Mouse (Mus musculus) urinary bladder, adult 18-20 months (tissue): Measurements from ENCODE around the gene Gm14525.
"Not testable (repeated sequence)": the region's sequence is repeated elsewhere in the genome, so short reads cannot be mapped to it uniquely, and the experiment has no call there.

Source experiments
- DNase-seq, 2 experiments: peaks; one replicate each; pipeline ENCODE4 v3.0.0; 2022; ENCODE audit warnings: low spot score in 2 of 2, mixed read lengths in 2 of 2

The Gm14525 gene

GRCm38 (mm10) chrX:26702538-26702937, at the start of gene Gm14525:
Gm14525 (minus strand) TSS chrX:26702638.
- DNase-seq, result not testable (repeated sequence)
